Mouse (Mus musculus) kidney, postnatal 14 days (tissue): ENCODE measurements around the gene Adm.
"Not testable (repeated sequence)": the region's sequence is repeated elsewhere in the genome, so short reads cannot be mapped to it uniquely, and the experiment has no call there.

ENCODE experiments used
- DNase-seq: peaks from one replicate; pipeline ENCODE4 v3.0.0; 2022; ENCODE audit warnings: mixed read lengths

The Adm gene

DNA sequence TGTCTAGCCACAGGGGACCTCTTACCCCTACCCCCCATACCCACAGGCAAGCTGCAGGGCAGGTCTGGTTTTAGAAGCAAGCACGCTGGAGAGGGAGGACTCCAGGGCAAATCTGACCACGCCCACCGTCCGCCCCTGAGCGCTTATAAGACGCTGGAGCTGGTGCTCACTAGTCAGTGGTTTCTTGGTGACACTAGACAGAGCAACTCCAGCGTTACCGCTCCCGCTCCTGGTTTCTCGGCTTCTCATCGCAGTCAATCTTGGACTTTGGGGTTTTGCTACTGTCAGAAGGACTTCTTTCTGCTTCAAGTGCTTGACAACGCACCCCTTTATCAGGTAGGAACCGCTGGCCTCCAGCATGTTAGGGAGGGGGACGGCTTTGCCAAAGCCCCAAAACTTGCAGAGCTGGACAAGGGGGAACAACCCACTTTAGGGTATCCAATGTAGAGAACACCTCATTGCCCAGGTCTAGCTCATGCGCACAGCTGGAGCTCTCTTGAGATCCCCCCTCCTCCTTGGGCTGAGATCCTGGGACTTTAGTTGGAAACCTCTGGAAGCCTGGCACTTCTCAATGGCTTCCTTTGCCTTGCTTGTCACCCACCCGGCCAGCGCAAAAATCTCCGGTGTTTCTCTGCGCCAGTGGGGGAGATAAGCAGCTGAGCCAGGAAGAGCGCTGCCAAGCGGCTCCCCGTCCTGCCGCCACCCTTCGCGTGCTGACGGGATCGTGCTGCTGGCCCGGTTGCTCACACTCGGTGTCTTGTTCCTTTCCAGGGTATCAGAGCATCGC, at the start of gene Adm:
Gene Adm, plus strand, starts transcription at position 176 of the 787 bp plus-strand sequence.
- DNase-seq = peak; percentile 91

DNA sequence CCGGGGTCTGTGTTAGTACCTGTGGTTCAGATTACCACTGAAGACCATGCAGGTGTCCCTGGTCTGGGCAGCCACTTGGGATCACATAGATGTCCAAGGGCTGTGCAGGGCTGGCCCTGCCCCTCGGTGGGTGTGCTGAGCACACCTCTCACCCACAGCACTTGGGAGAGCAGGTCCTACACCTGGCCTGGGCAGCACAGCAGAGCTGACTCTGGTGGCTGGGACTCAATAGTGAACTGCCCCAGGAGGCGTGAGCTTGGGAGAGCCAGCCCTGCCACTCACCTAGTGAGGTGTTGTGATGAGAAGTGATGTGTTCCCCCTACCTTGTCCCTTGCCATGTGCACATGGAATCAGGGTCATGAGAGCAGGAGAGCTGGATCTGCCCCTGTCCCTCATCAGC, 43.8 kb upstream of the Adm start:
- no peak for DNase-seq

DNA sequence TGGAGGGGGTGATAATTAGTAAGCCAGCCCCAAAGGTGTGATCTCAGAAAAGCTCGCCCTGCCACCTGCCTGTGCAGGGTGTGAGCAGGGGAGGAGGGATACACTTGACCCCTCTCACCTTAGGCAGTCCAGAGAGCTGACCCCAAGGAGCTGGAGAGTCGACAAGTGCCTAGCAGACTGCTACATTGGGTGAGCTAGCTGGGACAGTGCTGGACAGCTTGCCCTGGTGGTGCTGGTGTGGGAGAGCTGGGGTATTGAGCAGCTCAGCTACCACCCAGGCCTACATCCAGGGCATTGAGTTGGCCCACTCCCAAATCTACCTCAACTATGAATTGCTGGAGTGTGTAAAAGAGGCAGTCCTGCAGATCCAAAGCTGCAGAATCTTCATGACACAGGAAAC, 43.3 kb upstream of the Adm start:
- no peak for DNase-seq

DNA sequence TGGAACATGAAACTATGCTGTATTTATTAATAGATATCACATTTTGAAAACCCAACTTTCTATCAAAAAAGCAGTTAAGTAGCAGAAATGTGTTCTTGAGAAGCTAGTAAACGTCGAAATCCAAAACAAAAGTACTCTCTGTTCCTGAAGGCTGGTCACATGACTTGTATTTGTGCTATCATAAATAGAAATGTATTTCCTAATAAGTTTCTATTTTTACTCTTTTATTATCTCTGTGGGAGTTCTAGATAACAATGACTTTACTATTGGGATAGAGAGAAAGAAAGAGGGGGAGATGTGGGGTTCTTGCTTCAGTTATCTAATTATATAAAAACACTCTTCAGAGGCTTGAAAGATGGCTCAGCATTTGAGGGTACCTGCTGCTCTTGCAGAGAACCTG, 42.2 kb upstream of the Adm start:
- DNase-seq = no peak

DNA sequence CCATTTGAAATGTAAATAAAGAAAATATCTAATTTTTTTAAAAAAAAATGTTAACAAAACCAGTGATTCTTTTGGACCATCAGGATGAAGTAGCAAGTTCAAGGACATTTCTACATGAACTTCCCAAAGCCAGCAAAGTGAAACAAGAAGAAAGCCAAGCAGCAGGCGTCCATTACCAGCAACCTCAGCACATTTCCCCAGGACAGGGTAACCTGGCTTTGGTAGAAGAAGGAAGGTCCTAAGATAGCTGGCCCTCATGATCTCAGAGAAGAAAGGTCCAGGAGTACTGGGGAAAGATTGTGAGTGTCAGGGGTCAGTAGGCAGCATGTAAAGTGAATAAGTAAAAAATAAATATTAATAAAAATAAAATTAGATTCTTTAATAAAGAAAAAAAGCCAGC, 39.7 kb upstream of the Adm start:
- DNase-seq = no peak

DNA sequence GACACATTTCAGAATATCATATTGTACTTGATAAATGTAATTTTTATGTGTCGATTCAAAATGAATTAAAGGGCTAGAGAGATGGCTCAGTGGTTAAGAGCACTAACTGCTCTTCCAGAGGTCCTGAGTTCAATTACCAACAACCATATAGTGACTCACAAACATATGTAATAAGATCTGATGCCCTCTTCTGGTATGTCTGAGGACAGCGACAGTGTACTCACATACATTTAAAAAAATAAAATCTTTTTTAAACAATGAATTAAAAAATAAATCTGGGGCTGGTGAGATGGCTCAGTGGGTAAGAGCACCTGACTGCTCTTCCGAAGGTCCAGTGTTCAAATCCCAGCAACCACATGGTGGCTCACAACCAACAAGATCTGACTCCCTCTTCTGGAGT, 33.5 kb upstream of the Adm start:
- not testable (repeated sequence) for DNase-seq

DNA sequence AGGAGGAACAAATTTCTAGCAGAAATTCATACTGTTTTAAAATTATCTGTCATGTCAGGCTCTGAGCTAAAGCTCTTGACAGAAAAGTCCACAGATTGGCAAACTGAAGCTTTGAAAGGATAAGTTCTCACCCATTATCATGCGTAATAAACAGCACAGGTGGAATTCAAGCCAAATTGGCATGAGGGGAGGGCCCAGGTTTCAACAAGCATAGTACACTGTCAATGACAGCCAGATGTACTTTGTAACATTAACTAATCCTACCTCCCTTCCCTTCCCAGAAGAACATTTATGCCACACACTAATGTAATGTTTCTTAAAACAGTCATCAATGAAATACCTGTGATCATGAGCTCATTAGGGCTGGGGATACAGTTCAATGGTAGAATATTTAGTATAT, 30.3 kb upstream of the Adm start:
- no peak for DNase-seq

DNA sequence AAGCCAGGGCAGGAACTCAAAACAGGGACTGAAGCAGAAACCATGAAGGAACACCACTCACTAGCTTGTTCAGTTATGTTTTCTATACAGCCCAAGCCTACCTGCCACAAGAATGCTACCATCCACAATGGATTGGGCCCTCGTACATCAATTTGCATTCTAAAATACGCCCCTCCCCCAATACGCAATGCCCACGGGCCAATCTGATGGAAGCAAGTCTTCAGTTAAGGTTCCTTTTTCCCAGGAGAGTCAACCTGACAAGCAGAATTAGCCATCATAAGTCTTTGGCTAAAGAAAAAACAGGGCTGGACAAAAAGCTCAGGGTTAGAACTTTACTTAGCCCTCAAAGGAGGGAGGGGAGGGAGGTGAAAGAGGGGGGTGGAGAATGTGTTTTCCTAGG, 22.0 kb upstream of the Adm start:
- DNase-seq = no peak

DNA sequence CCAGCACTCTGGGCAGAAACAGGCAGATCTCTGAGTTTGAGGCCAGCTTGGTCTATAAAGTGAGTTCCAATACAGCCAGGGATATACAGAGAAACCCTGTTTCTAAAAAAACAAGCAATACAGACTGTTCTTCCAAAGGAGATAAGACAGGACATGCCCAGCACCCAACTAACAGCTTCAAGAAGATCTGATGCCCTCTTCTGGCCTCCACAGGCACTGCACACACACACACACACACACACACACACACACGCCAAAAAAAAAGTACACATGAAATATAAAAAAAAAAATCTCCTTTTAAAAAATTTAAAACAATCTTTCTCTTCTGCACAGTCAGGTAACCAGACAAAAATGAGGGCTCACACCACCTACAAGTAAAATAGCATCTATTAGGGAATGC, 20.6 kb upstream of the Adm start:
- DNase-seq = no peak

DNA sequence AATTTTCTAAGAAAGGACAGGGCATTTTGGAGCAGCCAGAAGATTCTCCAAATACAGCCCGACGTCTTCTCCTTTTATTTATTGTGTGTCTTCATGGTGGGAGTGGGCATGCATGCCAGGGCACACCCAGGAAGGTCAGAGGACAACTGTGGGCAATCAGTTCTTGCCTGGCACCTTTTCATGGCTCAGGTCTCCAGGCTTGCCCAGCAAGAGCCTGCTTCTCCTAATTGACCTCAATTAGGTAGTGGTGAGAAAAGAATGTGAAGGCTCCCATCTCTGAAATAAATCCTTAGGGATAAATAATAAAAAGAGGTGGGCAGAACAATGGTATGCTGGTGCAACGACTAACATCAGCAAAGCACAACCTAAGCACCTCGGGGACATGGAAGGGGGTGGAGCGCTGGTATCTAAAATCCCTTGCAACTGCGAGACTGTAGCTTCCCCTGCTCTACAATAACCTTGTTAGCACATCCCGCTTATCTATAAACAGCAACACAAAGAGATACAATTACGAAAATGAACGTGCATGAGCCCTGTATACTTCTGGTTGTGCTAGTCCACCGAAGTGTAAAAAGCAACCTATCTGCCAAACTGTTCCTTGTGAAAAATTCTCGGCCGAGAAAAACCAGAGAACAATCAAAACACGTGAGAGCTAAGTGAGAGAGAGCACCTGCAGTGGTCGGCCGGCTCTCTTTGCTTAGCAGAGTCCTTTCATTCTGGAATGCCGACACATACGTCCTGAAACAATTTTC, 13.9 kb upstream of the Adm start:
- DNase-seq = peak; percentile 24

DNA sequence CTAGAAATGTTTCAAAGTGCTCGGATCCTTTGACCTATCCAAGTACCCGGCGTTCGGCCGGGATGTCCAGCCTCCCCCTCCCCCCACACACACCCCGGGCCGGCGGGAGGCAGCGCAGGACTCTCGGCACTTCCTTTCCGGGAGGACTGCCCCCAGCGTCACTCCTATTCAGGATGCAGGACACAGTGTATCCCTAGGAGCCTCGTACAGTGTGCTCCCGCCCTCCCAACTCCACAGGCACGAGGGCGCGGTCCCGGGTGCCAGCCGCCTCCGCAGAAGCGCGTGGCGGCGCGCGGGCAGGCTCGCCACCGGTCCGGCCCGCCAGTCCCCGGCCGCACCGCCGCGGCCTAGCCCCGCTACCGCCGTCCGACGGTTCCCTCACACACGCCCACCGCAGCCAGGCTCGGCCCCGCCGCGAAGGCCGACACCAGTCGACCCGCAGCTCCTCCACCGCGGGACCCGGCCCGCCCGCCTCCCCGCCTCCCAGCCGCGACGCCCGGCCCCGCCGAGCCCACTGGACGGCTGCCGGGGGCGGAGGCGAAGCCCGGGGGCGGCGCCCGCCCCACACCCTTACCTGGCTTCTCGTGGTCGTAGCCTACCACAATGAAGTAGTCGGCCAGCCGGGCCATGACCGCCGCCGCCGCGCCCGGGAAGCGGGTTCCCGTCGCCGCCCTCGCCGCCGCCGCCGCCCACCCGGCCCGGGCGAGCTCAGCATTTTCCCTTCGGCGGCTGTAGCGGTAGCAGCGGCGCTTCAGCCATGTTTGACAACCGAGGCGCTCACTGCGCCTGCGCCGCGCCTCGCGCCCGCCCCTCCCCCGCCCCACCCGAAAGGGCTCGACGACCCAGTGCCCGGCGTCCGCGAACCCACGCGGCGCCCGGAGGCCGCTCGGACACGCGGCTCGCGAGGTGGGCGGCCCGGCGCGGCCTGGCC, 13.1 kb upstream of the Adm start, which contains the start of gene Sbf2:
Gene Sbf2, minus strand, starts transcription at position 790 of the 931 bp plus-strand sequence.
- DNase-seq = peak; percentile 92

DNA sequence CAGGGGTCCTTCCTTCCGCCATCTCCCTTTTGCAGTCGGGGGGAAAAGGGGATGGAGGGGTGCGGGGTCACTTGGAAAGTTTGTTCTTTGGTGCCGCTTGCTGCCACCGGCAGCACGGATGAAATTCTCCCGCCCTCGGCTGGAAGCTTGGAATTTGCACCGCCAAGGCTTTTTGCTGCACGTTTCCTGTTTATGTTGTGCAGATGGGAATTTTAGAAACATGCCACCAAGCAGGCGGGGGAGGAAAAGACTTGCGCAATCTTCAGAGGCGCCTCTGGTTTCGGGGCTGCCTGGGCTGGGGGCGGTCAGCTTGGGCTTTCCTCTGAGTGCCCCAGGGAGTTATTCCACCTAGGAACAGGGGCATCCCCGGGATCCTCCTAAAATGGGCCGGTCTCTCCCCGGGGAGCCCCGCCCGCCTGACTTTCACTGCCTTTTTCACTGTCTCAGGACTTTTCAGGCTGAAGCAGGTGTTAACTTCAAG, 12.3 kb upstream of the Adm start:
- DNase-seq = peak; percentile 88

DNA sequence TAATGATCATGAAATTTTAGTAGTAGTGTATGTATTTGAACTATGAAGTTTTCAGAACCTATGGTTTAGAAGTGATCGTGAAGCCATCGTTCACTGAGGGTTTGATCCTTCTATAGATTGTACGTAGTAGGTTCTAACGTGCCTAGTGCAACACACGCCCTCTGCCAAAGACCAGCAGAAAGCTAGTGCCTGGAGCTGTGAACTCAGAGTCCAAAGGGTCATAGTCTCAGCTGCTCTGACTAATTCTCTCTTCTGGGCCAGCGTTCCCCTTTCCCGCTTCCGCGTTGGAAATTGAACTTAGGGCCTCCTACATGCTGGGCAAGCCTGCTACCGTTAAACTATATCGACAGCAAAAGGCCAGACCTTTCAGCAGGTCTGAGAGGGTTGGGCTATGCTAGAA, 11.7 kb upstream of the Adm start:
- DNase-seq = peak; percentile 80

DNA sequence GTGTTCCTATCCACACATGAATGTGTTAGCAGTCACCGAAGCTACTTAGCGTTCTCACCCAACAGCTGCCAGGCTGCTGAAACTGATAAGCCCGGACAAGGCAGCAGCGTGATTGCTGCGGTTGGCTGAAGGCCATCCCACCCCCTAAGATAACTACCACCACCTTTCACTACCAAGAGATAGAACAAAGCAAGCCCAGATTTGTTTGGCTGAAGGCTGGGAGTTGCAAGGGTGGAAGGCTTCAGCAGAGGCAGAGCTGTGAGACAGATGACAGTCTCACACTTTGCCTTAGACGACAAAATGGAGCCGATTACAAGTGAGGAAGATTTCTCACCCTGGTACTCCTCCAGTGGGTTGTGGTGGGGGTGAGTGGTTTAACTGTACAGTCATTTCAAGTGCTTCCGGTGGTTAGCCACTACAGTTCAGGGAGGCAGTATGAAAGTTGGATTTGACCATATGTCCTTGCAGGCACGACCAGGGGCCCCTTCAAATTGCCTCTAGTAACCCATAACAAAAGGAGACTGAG, 8.3 kb upstream of the Adm start:
- DNase-seq = no peak

DNA sequence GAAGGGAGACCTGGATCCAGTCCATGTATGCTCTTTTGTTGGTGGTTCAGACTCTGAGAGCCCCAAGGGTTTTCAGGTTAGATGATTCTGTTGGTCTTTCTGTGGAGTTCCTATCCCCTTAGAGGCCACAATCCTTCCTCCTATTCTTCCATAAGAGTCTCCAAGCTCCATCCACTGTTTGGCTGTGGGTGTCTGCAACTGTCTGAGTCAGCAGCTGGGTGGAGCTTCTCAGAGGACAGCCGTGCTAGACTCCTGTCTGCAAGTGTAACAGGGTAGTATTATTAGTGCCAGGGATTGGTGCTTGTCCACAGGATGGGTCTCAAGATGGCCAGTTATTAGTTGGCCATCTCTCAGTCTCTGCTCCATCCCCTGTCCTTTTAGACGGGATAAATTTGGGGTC, 3.4 kb upstream of the Adm start:
- no peak for DNase-seq

DNA sequence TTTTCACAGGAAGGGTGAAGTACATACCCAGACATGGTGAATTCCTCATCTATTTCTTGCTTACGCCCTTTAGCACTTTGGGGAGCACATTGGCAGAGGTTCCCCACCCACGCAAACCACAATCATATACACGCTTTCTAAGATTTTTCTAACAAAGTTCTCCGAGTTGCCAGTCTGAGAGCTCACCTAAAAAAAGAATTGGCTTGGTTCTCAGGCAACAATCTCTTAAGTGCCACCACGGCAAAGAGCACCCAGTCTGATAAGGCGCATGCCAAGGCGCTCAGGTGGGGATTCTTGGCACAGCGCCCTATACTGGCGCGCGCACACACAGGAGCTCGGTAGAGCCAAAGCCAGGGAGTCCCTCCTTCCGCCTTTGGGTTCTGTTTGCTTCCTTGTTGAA, 2.5 kb upstream of the Adm start:
- peak; percentile 49 for DNase-seq

DNA sequence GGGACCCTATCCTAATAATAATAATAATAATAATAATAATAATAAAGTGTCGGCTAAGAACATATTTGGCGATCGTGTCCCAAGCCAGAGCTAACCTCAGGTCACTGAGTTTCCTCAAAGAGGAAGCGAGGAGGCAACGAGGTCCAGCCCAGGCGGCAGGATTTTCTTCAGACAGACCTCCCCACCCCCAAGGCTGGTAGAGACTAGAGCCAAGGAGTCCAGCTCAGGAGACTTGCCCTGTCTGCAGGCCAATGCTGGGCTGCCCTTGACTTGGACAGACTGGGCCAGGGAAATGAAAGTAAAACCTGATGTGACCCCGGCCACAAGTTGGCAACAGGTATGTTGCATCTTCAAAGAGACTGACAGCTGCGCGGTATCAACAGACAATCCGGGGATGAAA, 2.0 kb upstream of the Adm start:
- DNase-seq = no peak

DNA sequence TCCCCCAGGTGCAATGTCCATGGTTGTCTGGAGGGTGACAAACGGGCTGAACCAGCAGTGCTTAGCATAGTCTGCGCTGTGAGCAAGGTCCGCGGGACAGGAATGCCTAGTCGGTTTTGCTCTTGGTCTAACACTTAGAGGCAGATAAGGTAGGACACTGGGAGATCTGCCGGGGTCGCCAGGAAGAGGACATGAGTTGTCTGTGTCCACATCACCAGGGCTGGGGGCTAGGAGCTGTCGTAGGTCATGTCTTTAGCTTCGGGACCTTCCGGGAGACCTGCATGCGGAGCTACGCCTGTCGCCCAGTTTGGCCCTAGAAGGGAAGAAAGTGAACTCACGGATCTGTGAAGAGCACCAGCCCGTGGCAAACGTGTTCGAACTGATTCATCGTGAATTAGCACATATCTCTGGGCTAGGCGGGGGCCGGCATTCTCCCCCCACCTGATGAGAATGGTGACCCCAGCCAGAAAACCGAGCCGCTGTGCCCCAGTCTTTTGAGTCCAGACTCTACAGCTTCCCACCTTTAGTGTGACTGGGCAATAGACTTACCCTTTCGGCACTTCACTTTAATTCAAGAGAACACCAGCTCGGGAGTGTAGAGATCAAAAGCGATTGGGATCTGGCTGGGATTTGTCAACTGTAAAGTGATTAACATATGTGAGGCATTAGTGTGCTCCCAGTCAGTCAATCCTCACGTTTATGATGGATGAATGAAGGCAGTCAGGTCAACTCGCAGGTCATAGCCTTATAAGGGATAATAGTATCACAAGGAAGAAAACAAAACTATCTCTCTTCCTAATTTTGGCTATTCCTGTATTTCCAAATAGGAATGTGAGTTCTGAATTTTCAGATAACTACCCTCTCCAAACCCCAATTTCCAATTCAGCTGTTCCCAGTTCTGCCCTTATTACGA, 1.0 kb upstream of the Adm start:
- peak; percentile 54 for DNase-seq

DNA sequence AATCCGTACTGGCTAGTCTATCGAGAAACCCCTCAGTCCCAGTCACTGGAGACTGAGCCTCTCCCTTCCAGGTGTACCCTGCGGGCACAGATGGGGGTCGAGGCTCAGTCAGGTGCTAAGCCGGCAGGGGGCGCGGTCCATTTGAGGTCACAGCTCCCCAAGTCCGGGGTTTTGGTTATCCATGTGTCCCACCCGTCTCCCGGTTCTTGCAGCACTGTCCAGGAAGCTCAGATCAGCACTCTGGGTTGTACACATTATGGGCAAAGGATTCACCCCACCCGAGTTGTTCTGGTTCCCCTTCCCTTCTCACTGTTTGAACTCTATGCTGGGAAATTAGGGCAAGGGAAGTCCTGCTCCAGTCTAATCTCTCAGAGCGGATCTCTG, 370 bp upstream of the Adm start:
- peak; percentile 45 for DNase-seq

DNA sequence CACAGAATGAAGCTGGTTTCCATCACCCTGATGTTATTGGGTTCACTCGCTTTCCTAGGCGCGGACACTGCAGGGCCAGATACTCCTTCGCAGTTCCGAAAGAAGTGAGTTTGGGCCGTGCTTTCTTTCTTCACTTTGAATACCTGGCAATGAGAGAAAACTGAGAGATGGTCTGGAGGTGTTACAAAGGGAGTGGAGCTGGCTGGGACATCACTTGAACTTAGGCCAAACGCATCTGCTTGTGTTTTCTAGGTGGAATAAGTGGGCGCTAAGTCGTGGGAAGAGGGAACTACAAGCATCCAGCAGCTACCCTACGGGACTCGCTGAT, 776 bp downstream of the Adm start:
- DNase-seq = no peak

DNA sequence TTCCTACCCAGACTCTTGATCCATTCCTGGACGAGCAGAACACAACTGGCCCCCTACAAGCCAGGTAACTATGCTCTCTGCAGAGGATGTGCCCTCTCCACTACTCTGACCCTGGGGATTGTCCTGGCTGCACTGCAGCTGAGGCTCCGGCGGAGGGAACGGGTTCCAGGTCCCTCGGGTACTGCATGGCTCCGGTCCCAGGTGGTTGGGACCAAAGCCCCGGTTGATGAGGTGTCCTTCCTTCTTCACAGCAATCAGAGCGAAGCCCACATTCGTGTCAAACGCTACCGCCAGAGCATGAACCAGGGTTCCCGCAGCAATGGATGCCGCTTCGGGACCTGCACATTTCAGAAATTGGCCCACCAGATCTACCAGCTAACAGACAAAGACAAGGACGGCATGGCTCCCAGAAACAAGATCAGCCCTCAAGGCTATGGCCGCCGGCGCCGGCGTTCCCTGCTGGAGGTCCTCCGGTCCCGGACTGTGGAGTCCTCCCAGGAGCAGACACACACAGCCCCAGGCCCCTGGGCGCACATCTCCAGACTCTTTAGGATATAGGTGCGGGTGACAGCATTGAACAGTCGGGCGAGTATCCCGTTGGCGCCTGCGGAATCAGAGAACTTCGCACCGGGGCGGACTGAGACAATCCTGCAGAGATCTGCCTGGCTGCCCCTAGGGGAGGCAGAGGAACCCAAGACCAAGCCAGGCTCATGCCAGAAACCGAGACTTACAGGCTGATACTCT, 1.3 kb downstream of the Adm start:
- DNase-seq = peak; percentile 61
